Mouse (Mus musculus) right cerebral cortex, adult 18-20 months (tissue): ENCODE results near the gene Ltb.
A peak's percentile ranks its signal among the peaks of the same experiment; 100 is the strongest.
"Not testable (repeated sequence)": the region's sequence is repeated elsewhere in the genome, so short reads cannot be mapped to it uniquely, and the experiment has no call there.

ENCODE experiments used
- DNase-seq: peaks from one replicate; pipeline ENCODE4 v3.0.0; 2022; ENCODE audit warnings: mixed read lengths

Gene Ltb

DNA sequence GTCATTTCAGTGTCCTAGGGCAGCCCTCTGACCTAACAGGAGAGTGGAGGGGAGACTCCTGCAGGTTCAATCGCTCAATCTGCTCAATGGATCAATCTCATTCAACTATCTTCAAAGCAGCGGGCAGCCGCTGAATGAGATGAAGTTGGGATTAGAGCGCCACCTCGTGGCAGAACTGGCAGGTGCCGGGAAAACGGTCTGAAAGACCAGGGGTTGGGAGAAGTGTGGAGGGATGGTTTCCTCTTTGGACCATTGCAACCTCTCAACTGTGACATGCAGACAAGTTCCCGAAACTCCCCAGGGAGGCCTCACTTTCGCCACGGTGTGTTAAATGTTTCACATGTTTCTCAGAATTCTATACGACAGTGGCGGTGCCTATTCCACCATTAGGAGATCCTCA, 37.8 kb downstream of the Ltb start:
- peak; percentile 76 for DNase-seq

- DNase-seq: no peak
These were observed 38.4 kb downstream of the Ltb start for GRCm38 (mm10) chr17:35232659-35233058.

- no peak for DNase-seq
These were observed 39.1 kb downstream of the Ltb start, which contains the start of gene Atp6v1g2 for GRCm38 (mm10) chr17:35233114-35233980. Atp6v1g2 (plus strand) TSS chr17:35233660.

DNA sequence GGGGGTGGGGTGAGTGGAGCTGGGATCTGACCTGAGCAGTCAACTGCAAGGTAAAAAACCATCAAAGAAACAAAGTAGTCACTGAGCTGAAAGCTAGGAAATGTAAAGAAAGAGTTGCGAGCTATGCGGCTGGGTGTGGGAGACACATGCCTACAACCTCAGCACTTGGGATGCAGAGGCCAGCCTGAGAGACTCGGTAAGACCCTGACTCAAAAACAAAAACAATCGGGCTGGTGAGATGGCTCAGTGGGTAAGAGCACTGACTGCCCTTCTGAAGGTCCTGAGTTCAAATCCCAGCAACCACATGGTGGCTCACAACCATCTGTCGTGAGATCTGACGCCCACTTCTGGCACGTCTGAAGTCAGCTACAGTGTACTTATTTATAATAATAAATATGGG, 39.9 kb downstream of the Ltb start:
- not testable (repeated sequence) for DNase-seq

- DNase-seq: no peak
These were observed 40.7 kb downstream of the Ltb start for GRCm38 (mm10) chr17:35234903-35235302.

- peak; percentile 95 for DNase-seq
These were observed 41.6 kb downstream of the Ltb start, which contains the start of gene Nfkbil1 for GRCm38 (mm10) chr17:35235614-35236389. Nfkbil1 (minus strand) TSS chr17:35235792.

DNA sequence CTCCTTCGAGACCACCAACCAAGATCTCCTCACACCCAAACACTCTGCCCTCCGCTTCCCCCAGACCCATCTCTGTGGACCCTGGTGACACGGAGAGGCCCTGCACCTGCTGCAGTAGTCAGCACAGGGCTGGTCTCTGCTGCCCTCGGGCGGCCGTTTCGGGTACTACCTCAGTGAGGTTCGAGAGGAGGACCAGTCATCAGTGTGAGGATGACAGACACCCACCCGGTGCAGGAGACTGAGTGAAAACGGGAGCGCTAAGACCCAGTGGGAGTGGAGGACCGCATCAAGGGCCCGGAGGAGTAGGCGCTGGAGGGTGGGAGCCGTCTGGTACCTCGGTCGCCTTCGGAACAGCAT, 42.1 kb downstream of the Ltb start:
- DNase-seq: peak; percentile 98

DNA sequence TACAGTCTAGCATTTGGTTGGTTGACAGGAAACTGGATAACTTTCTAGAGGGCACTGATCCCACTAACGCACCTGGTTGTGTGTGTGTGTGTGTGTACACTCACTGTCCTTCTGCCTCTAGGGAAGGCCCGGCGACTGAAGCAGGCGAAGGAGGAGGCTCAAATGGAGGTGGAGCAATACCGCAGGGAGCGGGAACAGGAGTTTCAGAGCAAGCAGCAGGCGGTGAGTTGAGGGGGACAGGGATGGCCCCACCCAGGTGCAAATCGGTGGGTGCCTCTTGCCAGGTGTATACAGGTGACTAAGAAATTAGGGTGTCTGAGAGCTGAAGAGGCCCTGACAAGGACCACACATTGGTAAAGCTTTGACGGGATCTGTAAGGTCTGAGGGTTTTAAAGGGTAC, 42.8 kb downstream of the Ltb start:
- no peak for DNase-seq

GRCm38 (mm10) chr17:35237504-35237903, 43.3 kb downstream of the Ltb start:
- DNase-seq: no peak

- no peak for DNase-seq
These were observed 45.5 kb downstream of the Ltb start for GRCm38 (mm10) chr17:35239700-35240099.

GRCm38 (mm10) chr17:35240384-35241304, 46.4 kb downstream of the Ltb start:
- DNase-seq: no peak

GRCm38 (mm10) chr17:35241305-35242014, 47.2 kb downstream of the Ltb start, which contains the start of gene Ddx39b:
Ddx39b (plus strand) TSS chr17:35241746.
- DNase-seq: peak; percentile 97

- DNase-seq: no peak
These were observed 48.0 kb downstream of the Ltb start for GRCm38 (mm10) chr17:35242015-35242941.

- DNase-seq: peak; percentile 60
These were observed 48.8 kb downstream of the Ltb start for GRCm38 (mm10) chr17:35243086-35243485.

- no peak for DNase-seq
These were observed 50.8 kb downstream of the Ltb start for GRCm38 (mm10) chr17:35244999-35245398.
